Mouse (Mus musculus): ENCODE measurements around the gene Stum.
"Not testable (repeated sequence)": the region's sequence is repeated elsewhere in the genome, so short reads cannot be mapped to it uniquely, and the experiment has no call there.

Stum gene

GRCm38 (mm10) chr1:180483399-180484291, at the start of gene Stum:
Stum (minus strand) TSS chr1:180483504.
- peak; percentile 59 for DNase-seq (ENCODE audit: low read depth)

DNA sequence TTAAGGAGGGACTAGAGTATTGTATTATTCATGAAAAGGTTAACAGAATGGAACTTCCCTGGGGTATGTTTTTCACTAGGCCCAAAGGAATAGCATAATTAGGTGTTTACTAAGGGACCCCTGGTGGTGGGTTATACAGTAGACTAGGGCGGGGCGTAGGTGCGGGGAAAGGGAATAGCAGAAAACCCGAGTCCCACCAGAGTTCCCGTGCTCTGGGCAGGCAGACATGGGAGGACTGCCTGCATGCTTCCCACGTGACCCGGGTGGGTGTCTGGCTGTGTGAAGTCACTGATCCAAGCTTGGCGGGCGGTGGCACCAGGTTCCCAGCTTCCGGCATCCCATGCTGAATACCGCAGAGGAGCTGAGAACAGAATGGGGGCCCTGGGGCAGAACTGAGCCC, 49.4 kb upstream of the Stum start:
- no peak for DNase-seq (ENCODE audit: low read depth)

GRCm38 (mm10) chr1:180530457-180531263, 47.4 kb upstream of the Stum start:
- no peak for DNase-seq (ENCODE audit: low read depth)

- no peak for DNase-seq (ENCODE audit: low read depth)
These were observed 46.5 kb upstream of the Stum start for GRCm38 (mm10) chr1:180529847-180530246.

- no peak for DNase-seq (ENCODE audit: low read depth)
These were observed 42.0 kb upstream of the Stum start for GRCm38 (mm10) chr1:180525301-180525700.

DNA sequence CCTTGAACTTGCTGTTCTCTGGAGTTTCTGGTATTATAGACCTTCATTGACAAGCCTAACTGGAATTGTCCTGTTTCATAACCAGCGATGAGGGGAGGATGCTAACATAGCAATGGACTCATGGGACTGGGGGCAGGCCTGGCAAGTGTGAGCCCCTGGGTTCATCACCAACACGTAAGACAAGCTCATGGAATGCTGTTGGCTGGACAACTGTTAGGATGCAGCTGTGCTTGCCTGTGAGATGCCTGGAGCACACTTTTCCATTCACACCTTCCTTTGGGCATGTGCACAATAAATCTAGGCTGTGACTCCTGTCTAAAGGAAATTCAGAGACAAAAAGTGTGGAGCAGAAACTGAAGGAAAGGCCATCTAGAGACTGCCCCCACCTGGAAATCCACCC, 40.0 kb upstream of the Stum start:
- DNase-seq (ENCODE audit: low read depth): no peak

- DNase-seq (ENCODE audit: low read depth): no peak
These were observed 36.9 kb upstream of the Stum start for GRCm38 (mm10) chr1:180520190-180520589.

- DNase-seq (ENCODE audit: low read depth): no peak
These were observed 36.2 kb upstream of the Stum start for GRCm38 (mm10) chr1:180519520-180519919.

GRCm38 (mm10) chr1:180518899-180519298, 35.6 kb upstream of the Stum start:
- DNase-seq (ENCODE audit: low read depth): not testable (repeated sequence)

DNA sequence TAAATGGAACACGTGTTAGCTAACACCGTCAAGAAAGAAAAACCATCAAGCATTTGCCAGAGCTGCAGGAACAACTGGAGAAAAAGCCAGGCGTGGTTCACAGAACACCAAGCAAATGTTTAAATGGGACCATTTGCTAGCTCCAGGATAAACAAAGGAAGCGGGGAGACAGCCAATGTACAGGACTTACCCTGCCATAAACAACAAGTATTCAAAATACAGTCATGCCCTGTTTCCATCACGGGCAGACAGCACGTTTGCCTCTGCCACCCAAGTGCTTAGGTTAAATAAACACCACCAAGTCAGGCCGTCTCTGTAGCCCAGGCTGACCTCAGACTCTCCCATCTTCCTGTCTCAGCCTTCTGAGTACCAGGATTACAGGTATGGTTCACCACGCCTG, 35.1 kb upstream of the Stum start:
- DNase-seq (ENCODE audit: low read depth): no peak

GRCm38 (mm10) chr1:180517390-180518054, 34.2 kb upstream of the Stum start:
- no peak for DNase-seq (ENCODE audit: low read depth)

- no peak for DNase-seq (ENCODE audit: low read depth)
These were observed 30.8 kb upstream of the Stum start for GRCm38 (mm10) chr1:180514077-180514476.

GRCm38 (mm10) chr1:180510879-180511278, 27.6 kb upstream of the Stum start:
- peak; percentile 49 for DNase-seq (ENCODE audit: low read depth)

DNA sequence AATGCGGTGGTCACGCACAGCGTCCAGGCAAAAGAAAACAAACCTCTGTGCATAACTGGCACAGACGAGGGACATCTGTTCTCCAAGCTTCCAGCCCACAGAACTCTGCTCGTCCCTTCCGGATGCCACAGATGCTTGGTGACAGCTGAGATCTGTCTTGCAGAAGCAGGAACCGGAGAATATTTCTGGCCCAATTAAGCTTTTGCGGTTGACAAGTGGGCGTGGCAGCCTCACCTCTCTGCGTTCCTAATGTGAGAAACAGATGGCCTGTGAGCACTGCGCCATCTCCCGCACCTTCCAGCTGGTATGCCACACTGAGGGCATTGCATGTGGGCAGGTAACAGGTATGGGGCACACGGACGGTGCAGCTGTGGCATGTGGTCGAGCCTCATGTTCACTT, 27.1 kb upstream of the Stum start:
- no peak for DNase-seq (ENCODE audit: low read depth)

- no peak for DNase-seq (ENCODE audit: low read depth)
These were observed 25.4 kb upstream of the Stum start for GRCm38 (mm10) chr1:180508662-180509061.

GRCm38 (mm10) chr1:180507291-180507791, 24.0 kb upstream of the Stum start:
- DNase-seq (ENCODE audit: low read depth): no peak

GRCm38 (mm10) chr1:180506341-180506740, 23.0 kb upstream of the Stum start:
- no peak for DNase-seq (ENCODE audit: low read depth)

- DNase-seq (ENCODE audit: low read depth): no peak
These were observed 21.6 kb upstream of the Stum start for GRCm38 (mm10) chr1:180504899-180505298.

- DNase-seq (ENCODE audit: low read depth): no peak
These were observed 20.2 kb upstream of the Stum start for GRCm38 (mm10) chr1:180503484-180503883.

DNA sequence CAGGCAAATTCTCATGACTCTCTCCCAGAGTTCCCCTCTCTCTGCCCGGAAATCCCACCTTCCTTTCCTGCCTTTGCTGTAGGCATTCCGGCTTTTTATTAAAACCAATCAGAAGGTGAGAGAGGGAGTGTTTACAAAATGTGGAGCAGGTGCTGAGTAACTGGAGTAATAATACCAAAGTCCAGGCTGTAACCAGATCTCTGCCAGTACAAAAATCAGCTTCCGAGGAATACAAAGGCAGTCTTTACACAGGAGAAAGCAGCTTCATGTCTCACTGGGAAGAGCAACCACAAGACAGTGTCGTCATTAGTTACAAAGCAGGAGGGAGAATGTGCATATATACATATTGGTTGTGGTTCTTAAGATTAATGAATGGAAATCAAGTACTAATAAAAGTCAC, 19.3 kb upstream of the Stum start:
- DNase-seq (ENCODE audit: low read depth): no peak

- no peak for DNase-seq (ENCODE audit: low read depth)
These were observed 17.3 kb upstream of the Stum start for GRCm38 (mm10) chr1:180500641-180501040.

DNA sequence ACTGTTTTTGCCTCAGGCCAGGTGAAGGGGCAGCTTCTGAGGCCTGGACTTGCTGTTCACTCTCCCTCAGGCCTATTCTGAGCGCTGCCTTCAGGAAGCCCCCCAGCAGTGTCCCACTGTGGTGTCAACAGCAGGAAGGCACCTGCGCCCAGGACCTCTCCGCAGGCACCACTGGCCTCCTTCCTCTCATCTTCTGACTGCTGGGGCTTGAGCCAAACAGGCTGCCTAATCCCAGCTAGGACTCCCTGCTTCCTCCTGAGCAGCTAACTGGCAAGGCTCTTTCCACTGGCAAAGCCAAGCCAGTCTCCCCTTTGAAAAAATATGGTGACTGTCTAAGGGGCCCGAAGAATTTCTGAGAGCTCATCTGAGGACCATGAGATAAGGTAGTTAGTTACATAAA, 16.9 kb upstream of the Stum start:
- no peak for DNase-seq (ENCODE audit: low read depth)

Data from c-Kit-positive CD71-negative TER-119-negative erythroid progenitor cells, embryonic 14.5 days (primary cell).